Mouse (Mus musculus) urinary bladder, postnatal 4 days (tissue): ENCODE measurements around the gene Dhrs7b.
A peak's percentile ranks its signal among the peaks of the same experiment; 100 is the strongest.
"Not testable (repeated sequence)": the region's sequence is repeated elsewhere in the genome, so short reads cannot be mapped to it uniquely, and the experiment has no call there.

ENCODE experiments used
- DNase-seq, 2 experiments: peaks; one replicate each; pipeline ENCODE4 v3.0.0; 2021 to 2022; ENCODE audit warnings: low spot score in 2 of 2

Dhrs7b gene

DNA sequence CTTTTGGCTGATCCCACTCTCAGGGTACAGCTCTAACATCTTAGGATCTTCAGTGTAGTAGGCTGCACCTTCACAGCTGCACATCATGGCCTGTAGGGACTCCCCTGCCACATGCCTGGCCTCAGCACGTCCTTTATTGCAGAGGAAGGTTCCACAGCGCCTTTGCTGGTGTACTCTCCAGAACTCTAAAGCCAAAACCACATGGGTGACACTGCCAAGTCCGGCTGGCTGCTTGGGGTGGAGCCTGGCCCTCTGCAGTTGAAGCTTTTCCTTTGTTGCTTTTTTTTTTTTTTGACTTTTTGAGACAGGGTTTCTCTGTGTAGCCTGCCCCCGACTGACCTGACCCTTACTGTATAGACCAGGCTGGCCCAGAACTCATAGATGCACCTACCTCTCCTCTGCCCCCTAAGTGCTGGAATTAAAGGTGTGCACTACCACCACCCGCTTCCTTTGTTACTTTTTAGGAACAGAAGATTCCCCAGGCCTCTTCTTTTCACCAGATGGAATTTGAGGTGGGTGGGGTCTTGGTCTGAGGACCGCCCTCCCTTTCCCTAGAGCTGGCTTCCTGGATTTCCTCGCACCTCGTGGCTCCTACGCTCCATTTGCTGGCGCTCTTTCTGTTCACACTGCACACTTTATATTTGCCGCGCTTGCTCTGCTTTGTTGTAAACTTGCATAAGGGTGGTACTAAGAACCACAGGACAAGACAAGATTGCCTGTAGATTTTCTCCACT, 11.2 kb downstream of the Dhrs7b start:
- no peak for DNase-seq

DNA sequence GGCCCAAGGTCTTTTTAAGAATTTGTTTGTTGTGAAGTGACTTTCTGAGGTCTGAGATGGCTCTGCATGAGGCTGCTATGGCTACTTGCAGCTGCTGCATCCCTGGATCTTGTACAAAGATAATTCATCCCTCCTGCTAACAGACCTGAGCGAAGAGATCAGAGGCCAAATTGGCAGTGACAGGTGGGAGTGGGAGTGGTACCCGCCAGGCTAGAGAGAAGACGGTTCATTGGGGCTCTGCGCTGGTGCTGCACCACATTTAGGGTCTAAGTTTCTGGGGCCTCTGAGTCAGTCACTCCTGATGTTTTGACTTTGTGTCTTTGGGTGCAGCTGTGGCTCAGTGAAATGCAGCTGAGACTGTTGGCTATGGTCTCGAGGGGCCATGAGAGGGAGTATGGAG, 13.0 kb downstream of the Dhrs7b start:
- no peak for DNase-seq

DNA sequence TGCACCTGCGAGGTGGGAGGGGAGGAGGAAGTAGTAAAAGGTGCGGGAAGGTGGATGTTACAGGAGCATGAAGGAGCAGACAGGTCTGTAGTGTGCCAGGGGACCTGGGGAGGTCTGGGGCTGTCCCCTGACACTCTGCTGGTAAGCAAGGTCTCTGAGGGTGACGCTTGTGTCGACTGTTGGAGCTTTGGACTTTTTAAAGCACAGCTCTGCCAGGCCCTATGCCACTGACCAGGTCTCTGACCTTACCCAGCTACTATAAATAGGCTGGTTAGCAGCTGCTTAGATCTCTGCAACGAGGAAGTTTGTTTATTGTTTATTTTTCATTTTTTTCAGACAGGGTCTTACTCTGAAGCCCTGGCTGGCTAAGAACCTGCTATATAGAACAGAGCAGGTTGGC, 15.0 kb downstream of the Dhrs7b start:
- no peak for DNase-seq

DNA sequence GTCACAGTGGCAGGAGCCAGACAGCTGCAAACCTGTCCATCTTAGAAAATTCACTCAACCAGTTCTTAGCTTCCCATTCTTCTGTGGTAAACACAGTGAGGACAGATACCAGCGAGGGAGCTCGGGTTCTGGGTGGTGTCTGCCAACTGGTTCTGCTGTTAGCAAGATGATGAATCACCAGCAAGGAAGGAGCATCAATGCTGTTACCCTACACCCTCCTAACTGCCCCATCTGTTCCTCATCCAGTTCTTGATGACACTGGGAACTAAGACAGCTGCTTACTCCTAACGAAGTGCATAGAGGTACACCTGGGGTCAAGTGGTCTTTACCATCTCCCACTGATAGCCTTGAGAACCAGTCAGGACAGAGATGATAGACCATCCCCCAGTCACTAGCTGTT, 26.2 kb downstream of the Dhrs7b start:
- DNase-seq: no peak

DNA sequence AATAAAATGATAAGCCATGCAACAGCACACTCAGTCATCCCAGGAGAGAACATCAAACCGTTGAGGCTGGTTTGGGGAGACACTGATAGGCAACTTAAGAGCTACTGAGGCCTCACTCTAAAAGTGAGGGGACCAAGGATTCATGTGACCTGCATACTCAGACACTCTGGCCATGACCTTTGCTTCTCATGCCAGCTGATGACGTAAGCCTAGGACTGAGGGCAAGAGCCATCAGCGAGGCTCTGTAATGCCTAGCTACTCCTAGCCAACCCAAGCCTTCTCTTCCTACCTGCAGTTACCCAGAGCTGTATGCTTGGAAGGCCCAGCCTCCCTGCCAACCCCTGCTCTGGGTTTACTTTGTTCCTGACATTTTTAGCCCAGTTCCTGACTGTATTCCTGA, 31.6 kb downstream of the Dhrs7b start:
- no peak for DNase-seq

DNA sequence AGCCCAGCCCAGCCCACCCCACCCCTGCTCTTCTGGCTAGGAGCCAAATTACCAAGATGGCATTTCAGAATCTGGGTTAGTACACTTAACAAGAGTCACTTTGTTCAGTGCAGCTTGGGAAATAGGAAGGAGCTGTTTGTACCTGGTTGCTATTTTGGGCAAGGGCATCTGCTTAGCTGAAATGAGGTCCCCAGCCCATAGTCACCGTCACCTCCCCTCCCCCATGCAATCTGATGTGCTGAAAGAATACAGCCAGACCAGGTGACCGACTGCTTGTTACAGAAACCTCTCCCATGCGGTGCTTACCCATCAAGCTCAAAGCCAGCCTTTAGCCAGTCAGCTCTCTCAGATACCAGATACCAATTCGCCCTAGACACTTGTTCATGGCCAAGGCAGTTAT, 32.8 kb downstream of the Dhrs7b start:
- no peak for DNase-seq

DNA sequence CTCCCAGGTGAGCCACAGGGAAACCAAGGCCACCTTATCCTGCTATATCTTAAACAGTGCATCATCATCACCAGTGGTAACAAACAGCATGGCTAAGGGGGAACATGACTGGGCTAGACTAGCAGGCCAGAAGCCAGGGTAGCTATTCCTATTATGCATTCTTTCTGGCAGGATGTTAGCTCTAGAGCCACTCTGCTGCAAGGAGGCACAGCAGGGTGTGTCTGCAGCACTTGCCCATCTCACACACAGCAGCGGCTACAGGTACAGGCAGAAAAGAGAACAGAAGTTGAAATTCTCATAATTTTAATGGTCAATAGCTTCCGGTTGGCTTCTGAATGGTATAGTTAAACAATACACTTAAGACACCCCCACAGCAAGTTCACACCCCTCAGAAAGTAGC, 33.7 kb downstream of the Dhrs7b start:
- no peak for DNase-seq

DNA sequence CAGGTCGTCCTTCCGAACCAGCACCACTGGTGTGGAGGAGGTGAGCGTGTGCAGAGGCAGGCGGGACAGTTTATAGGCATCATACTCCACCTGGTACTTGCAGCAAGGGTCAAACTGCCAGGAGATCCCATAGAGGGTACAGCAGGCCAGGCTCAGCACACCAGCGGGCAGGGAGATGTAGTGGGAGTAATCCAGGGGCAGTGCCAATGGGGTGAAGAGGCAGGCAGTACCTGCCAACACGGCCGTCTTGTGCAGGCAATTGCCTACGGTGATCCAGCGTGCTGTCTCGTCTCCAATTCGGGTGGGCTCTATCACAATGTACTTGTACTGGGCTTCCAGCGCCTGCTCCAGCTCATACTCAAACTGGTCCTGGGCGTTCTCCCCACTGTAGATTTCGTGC, 34.5 kb downstream of the Dhrs7b start:
- no peak for DNase-seq

DNA sequence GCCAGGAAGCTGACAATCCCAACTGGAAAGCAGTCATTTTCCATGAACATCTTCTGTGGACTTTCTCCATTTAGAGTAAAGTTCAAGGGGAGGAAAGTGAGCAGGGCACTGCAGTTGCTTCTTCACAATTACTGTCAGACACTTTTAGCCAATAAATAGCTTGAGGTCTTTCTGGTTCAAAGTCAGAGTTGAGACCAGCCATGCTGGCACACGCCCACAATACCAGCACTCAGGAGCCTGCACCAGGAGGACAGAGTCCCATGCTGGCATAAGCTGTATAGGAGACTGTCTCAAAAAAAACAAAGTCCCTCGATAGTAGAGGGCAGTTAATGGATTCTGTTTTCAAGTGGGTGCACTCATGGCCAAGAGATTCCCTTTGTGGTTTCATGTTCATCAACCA, 35.6 kb downstream of the Dhrs7b start:
- DNase-seq: no peak

DNA sequence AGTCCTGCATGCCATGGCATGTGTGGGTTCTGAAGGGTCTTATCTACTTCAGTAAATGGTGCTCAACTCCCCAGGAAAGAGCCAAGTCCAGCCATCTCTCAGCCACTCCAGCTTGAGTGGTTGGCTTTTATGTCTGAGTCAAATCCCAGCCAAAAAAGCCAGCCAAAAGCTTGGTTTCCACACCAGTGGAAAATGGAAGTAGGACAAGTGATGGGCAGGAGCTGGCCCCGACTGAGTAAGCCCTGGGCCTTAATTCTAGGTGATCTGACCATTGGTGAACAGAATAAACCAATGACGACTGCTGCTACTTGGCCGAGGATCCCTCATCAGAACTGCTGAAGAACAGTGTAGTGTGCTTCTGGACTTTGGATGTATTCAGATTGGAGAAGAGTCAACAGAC, 37.0 kb downstream of the Dhrs7b start:
- no peak for DNase-seq

DNA sequence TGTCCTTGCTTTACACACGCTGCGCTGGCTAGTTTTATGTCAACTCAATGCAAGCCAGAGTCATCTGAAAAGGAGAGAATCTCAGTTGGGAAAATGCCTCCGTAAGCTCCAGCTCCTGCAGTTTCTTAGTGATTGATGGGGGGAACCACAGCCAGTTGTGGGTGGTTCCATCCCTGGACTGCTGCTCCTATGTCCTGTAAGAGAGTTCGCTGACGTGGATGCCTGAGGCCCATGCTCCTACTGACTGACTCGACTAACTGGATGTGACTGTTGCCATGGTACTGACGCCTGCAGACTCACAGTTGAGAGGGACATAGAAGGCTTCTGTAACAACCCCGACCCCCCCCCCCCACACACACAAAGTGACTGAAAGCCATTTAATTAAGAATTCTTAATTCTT, 37.5 kb downstream of the Dhrs7b start:
- DNase-seq: no peak

DNA sequence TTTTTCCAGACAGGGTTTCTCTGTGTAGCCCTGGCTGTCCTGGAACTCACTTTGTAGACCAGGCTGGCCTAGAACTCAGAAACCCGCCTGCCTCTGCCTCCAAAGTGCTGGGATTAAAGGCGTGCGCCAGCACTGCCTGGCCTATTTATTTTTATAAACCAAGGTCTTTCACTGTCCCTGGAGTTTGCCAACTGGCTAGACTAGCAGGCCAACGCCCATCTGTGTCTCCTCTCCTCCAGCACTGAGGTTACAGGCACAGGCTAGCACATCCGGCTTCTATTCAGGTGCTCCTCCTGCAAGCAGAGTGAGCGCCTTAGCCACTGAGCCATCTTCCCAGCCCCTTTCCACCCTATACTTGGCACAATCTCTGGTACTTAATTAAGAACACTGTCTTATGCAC, 39.0 kb downstream of the Dhrs7b start:
- DNase-seq: not testable (repeated sequence)

DNA sequence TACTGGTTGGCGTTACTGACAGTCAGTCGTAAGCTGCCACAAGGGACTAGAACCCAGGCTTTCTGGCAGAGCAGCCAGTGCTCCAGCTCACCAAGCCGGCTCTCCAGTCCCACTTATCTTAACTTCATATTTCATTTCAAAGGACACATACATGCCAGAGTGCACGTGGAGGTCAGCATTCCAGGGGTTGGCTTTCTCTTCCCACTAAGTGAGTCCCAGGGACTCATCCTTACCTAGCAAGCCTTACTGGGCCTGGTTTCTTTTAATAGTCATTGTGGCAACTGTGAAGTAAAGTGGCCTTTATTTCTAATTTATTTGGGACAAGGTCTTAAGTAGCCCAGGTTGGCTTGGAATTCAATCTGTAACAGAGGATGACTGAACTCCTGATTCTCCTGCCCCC, 41.0 kb downstream of the Dhrs7b start:
- no peak for DNase-seq

DNA sequence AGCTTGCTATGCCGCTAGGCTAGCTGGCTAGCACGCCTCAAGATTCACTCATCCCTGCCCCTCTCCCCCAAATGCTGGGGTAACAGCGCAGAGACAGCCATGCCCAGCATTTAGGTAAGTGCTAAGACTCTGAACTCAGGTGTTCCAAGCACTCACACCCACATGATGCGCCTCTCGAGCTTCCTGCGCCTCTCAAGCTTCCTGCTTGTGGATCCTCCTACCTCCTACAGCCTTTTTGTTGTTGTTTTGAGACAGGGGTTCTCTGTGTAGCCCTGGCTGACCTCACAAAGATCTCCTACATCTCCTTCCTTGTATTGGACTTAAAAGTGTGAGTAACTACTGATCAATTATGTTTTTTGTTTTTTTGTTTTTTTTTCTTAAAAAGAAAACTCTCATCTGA, 42.7 kb downstream of the Dhrs7b start:
- no peak for DNase-seq

DNA sequence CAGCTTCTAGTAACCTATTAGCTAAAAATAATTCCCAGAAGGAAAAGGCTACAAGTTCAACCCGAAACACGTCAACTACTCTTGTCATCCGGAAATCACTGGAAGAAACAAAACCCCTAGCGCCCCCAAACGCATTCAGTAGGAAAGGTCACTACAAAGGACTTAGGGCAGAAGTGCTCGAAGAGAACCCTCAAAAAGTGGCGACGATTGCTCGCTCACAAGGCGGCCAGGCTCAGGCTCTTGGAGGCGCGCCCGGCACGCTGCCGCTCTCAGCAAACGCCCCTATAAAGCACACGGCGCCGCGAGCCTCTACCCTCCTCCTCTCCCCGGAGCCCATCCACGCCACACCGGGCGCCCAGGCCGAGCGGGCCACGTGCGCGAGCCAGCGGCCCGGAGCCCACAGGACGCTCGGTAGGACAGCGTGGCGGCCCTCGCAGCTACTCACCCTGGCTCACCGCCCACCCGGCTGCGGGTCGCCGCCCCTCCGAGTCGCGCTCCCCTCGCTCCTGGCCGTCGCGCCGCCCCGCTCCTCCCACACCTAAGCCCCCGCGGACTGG, 47.7 kb downstream of the Dhrs7b start:
- peak in 1 of 2 experiments; percentile 65 for DNase-seq

DNA sequence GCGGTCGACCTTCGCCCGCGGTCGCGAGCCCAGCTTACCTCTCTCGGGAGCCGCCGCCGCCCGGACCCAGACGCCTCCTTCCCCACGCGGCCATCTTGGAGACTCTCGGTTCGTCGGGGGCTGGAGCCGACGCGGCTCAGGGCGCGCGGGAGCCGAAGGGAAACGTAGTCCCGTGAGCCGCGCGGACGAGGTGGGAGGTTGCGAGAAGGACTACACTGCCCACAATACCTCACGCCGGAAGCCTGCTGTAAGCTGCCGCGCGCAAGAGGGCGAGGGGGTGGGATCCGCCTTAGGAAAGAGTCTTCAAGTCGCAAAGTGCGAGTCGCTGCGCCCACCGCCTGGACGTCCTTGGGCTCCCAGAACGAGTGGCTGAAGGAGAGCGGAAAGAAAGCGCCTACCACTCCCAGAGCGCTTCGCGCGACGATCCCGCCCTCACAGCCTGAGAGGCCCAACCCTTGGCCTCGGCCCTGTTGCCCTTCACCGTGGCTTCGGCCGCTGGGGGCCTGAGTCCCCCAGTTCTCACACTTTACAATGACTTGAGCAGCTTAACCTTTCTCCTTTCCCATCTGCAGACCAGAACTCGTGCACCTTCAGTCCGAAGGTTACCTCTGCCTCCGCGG, 48.4 kb downstream of the Dhrs7b start, which contains the start of gene Tmem11:
Gene Tmem11, minus strand, starts transcription at position 598 of the 620 bp plus-strand sequence.
- DNase-seq: peak; percentile 94 to 95

DNA sequence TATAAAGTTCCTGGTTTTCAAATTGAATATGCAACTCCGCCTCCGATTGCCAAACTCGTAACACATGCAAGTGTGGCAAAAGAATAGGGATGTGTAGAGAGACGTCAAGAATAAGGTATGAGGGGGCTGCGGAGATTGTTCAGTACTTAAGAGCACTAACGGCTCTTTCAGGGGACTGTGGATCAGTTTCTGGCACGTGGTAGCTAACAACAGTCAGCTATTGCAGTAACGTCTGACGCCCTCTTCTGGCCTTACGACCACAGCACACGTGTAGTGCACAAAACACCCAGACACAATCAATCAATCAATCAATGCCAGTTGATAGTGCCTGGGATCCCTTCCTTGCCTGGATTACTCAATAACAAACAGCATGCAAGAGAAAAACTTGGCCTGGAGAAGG, 49.0 kb downstream of the Dhrs7b start:
- DNase-seq: no peak

DNA sequence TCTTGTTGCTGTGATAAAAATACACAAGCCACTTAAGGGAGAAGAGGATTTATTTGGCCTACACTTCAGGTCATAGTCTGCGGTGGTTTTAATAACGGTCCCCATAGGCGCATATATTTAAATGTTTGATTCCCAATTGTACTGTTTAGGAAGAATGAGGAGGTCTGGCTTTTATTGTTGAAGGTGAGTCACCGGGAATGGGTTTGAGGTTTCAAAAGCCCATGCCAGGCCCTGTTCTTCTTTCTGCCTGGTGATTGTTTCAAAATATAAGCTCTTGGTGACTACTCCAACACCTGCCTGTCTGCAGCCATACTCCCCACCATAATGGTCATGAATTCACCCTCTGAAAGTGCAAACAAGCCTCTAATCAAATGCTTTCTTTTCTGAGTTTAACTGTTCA, 50.1 kb downstream of the Dhrs7b start:
- DNase-seq: no peak

DNA sequence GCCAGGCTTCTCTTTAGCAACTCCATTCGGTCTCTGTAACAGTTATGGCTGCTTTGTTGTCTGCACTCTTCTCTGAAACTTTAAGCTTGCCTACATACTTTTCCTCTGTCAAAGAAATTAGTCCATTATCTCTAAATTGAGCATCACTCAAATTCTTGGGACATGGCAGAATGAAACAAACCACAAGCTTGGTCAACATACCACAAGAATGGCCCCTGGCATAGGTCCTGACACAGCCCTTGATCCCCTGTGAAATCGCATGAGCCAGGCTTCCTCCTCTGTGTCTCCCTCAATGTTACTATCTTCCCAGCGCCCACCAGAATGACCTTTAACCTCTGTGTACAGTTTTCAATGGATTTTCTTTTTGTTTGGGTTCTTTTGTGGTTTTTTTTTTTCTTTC, 52.0 kb downstream of the Dhrs7b start:
- DNase-seq: no peak

DNA sequence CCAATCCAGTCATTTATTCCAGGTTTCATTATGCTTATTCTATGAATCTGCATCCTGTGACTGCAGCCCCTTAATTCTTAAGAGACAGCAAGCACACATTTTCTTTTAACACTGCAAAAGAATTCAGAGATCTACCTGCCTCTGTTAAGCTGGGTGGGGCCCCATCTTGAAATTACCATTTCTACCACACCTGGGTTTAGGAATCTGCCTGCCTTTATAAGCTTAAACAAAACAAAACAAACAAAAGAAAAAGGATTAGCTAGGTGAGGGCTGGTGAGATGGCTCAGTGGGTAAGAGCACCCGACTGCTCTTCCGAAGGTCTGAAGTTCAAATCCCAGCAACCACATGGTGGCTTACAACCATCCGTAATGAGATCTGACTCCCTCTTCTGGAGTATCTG, 56.6 kb downstream of the Dhrs7b start:
- not testable (repeated sequence) for DNase-seq

DNA sequence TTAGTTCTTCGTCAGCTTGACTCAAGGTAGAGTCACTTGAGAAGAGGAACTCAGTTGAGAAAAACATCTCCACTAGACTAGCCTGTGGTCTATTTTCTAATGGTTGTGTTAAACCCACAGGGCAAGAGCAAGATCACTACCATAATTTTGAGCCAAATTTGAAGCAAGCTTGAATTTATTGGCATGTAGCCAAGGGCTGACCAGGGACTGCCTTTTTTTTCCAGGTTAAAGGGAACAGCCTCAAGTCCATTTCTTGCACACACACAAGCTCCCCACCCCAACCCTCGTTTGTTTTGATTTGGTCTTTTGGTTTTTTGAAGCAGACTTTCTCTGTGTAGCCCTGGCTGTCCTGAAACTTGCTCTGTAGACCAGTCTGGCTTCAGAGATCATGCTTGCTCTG, 59.4 kb downstream of the Dhrs7b start:
- no peak for DNase-seq

DNA sequence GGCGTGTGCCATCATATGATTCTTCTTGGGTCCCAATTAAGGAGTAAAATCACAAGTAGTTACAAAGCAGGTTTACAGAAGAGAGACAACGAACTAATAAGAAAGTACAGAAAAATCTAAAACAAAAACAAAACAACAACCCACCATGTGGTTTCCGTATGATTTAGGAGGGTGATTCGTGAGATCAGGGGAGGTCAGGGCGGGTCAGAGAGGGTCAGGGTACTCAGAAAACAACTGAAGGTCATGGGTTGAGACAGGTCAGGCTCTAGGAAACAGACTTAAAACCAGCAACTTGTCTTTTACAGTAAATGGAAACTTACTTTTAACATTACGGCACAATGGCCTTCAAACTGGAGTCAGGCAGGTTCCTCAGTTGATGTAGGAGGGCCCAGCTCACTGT, 59.9 kb downstream of the Dhrs7b start:
- no peak for DNase-seq

DNA sequence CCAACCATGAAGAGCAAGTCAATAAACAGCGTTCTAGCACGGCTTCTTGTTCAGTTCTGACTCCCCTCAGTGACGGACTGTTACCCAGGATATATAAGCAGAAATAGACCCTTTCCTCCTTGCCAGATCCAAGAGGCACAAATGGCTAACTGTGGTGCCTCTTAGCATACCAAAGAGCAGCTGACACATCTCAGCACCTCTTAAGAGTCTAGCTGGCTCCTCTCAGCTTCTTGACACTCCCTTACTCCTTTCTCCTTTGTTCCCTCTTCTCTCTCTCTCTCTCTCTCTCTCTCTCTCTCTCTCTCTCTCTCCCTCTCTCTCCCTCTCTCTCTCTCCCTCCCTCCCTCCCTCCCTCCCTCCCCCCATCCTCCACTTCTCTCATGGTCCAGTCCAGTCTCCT, 60.3 kb downstream of the Dhrs7b start:
- DNase-seq: no peak
